Mouse (Mus musculus): ENCODE results near the gene 4930444G20Rik.
"Not testable (repeated sequence)": the region's sequence is repeated elsewhere in the genome, so short reads cannot be mapped to it uniquely, and the experiment has no call there.

Gene 4930444G20Rik

DNA sequence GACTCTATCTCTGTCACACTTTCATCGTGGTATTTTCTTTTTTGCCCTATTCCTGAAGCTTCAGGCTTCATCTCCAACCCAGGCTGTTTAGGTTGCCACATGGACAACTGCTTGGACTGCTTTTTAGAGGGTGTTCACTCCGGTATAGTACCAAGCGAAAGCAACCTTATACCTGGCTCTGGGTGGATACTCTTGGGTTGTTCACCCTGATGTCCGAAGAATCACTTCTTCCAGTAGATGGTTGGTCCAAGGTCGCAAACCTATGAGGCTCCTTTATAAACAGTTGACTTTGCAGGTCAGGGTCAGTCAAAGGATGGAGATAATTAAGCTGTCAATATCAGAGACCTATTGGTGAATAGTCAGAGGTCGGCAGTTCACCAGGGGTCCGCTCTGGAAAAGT is at the start of gene 4930444G20Rik:
TSS of gene 4930444G20Rik (minus strand) at position 101 of the 400 bp plus-strand sequence.
- not testable (repeated sequence) for DNase-seq (ENCODE audit: low read depth, low spot score)

DNA sequence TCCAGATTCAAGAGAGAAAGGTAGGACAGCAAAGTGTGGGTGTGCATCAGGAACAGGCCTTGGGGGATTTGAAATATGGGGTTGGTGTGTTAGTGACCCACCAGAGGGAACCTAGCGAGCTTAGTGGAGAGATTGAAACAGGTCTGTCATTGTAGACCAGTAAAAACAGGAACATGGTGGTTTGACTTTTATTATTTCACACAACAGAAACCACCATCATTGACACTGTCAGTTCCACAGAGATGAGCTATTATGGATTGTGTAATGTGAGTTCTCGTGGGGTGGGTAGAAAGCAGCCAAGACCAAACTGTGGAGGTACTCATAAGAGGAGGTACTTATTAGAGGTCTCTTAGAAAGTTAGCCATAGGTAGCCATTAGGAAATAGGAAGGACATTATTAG is 6.7 kb upstream of the 4930444G20Rik start:
- DNase-seq (ENCODE audit: low read depth, low spot score), result no peak

DNA sequence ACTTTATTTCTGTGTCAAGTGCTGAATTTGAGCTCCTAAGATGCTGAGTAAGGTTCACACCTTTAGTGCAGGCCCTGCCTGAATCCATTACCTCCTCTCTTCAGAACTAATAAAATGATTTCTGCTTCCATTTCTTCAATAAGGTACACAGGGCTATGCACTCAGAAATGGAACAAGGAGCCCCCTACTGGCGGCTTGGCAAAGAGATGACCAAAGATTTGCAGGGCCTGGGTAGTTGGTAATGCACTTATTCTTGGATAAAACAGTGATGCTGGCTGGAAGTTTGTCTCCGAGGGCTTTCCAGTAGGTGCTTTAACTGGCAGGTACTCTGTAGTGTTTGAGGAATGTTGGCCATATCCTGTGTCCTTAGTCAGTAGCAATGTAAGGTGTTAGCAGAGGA is 4.9 kb upstream of the 4930444G20Rik start:
- DNase-seq (ENCODE audit: low read depth, low spot score), result no peak

DNA sequence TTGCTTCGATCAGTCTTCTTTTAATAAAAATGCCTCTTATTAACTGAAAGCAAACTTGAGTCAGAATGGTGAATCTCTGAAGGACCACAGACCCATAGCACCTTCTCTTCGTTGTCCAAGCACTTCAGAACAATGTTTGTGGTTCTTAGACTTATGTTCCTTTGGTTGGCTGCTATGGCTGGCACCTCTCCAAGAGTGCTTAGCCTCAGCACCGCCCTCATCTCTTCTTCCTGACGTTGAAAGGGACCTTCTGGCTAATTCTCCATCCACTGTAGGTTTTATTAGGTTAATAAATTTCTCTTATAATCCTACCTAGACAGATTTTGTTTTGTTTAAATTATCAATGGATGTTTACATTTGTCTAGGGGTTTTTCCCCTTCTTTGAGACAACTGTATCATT is 2.7 kb upstream of the 4930444G20Rik start:
- no peak for DNase-seq (ENCODE audit: low read depth, low spot score)

DNA sequence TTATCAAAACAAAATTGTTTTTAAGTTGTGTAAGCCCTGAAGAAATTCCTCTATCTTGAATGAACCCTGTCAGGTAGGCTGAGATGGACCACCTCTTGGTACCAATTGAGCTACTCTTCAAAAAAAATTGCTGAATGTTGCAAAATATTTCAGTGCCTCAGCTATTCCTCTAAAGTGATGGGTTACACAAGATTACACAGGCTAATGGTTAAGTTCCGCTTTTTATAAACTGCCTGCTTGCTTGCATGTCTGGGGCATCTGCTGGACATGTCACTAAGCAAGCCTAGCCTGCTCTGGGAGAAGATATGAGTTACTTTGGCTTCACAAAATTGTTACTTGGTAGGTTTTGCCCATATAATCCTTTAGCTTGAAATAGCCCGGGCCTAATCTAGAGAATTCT is 2.3 kb upstream of the 4930444G20Rik start:
- DNase-seq (ENCODE audit: low read depth, low spot score), result no peak

DNA sequence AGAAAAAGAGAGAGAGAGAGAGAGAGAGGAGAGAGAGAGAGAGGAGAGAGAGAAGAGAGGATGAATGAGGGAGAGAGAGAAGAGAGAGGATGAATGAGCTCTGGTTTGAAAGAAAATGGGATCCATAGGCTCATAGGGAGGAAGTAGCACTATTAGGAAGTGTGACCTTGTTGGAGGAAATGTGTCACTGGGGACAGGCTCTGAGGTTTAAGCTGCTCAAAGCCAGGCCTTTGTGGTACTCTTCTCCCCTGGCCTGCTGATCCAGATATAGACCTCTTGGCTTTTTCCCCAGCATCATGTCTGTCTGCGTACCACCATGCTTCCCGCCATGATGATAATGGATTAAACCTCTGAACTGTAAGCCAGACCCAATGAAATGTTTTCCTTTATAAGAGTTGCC is 8.5 kb downstream of the 4930444G20Rik start:
- DNase-seq (ENCODE audit: low read depth, low spot score), result no peak

DNA sequence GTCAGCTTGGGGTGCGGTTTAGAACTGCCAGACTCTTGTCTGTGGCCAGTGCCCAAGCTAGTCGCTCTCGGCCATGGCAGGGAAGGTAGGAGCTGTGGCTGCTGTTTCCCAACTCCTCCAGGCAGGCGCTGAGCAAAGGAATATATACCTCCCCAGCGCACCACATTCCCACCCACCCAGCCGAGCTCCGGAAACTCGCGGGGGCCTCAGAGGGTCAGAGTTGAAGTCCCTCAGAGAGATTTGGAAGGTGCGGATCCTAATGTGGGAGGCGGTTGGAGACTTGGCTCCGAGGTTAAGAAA is 8.9 kb downstream of the 4930444G20Rik start:
- DNase-seq (ENCODE audit: low read depth, low spot score), result no peak

DNA sequence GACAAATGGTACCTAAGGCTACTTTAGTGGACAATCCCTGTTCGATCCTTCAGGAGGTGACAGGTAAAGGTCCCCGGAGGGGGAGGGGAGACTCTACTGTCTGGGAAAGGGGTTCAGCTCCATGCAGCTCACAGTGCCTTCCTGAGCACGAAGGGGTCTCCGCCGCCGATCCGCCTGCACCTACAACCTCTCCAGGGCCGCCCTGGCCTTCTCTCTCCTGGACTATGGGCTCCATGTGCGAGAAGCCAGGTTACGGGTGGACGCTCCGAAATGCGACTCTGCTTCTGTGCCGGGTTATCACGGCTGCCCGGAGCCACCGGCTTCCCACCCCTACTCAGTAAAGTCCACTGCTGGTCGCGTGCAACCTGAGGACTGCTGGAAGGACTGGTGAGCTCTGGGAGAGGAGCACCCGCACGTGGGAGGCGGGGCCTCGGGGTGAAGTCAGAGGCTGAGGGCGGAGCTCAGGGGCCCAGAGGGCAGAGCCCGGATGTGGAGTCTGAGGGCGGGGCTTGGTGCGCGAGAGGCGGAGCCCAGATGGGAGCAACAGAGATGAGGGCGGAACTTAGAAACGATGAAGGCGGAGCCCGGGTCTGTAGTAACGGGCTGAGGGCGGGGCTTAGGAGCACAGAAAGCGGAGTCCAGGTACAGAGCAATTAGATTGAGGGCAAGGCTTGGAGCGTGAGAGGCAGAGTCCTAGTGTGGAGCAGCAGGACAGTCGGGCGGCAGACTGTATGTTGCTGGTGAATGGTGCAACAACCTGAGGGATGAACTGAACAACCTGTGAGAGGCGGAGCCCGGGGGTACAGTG is 9.5 kb downstream of the 4930444G20Rik start:
- peak; percentile 90 for DNase-seq (ENCODE audit: low read depth, low spot score)

DNA sequence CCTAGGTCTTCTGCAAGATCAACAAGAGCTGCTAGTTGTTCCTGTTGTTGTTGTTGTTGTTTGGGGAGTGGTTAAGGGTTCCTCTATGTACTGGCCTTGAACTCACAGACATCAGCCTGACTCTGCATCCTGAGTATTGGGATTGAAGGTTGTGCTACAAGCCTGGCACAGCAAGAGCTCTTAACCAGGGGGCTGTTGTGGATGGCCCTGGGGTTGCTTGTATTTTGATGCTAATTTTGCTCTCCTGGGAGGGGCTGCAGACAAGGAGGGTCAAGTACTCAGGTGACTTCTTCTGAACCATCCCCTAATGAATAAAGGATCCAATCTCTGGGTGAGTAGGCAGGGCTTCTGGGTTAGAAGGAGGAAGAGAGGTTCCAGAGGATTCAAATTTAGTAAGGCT is 12.6 kb downstream of the 4930444G20Rik start:
- DNase-seq (ENCODE audit: low read depth, low spot score), result no peak

DNA sequence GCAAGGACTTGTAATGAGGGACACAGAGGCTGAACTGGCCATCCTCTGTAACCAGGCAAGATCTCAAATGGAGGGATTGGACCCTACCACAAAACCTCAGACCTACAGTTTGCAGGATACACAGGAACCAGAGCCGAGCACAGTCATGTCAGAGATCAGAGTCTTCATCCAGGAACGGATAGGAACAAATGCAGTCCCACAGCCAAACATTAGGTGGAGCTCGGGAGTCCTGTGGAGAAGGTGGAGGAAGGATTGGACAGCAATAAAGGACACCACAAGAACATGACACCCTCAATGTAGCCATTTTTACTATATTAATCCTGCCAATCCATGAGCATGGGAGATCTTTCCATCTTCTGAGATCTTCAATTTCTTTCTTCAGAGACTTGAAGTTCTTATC is 31.6 kb downstream of the 4930444G20Rik start:
- DNase-seq (ENCODE audit: low read depth, low spot score), result not testable (repeated sequence)

DNA sequence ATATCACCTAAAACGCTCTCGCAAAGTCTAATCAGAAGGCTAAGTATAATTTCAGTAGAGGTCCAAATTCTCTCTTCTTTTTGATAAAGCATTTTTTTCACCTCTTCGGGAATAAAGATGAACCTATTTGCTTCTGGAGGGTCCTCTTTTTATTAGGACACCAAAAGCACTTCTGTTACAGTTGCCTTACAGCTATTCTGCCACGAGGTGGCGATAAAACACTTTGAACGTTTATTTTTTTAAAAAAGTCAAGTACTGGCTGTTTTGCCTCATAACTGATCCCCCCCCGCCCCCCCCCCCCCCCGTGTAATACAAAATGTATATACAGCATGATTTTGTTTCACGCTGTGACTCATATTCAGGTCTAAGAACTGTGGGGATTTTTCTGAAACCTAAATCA is 33.6 kb downstream of the 4930444G20Rik start:
- no peak for DNase-seq (ENCODE audit: low read depth, low spot score)

DNA sequence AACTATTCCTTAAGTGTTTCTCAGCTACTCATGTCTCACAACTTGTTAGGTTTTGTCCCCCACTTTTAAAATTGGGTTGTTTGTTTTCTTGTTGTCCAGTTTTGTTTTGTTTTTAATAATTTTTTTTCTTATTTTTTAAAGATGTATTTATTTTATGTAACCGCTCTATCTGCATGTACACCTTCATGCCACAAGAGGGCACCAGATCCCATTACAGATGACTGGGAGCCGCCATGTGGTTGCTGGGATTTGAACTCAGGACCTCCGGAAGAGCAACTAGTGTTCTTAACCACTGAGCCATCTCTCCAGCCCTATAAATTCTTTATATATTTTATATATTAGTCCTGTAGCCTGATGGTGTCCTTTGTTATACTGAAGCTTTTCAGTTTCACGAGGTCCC is 49.3 kb downstream of the 4930444G20Rik start:
- no peak for DNase-seq (ENCODE audit: low read depth, low spot score)

DNA sequence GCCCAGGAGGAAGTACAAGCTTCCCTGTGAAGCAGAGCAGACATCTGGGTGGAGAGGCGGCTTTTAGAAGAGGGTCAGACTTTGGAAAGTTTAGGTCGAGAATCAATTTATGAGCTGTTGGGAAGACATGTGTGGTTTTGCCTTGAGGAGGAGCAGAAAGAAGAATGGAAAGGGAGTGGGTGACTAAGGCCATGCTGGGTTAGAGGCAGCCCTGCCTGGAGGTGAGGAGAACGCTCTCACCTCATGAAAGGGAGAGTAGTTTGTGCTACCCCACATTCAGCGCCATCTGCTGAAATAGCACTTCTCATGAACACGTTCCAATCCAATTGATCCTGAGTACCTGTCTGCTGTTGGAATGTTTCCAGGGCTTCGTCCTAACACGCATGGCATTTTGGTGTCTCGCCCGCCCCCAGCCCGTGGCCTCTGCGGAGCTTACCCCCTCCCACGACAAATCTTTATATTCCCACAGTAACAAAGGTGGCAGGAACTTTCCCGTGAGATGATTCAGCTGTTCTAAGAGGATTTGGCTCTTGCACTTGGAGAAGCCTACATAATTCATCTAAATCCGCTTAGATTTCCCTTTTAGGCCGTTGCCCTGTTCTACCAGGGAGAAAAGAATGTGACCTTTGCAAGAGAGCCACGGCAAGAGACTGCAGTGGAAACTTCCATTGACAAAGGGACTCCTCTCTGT is 50.3 kb downstream of the 4930444G20Rik start:
- DNase-seq (ENCODE audit: low read depth, low spot score), result peak; percentile 87

Measured in retina, adult 2 months (tissue).